Mouse (Mus musculus): ENCODE data around the gene Sephs1.

The Sephs1 gene

DNA sequence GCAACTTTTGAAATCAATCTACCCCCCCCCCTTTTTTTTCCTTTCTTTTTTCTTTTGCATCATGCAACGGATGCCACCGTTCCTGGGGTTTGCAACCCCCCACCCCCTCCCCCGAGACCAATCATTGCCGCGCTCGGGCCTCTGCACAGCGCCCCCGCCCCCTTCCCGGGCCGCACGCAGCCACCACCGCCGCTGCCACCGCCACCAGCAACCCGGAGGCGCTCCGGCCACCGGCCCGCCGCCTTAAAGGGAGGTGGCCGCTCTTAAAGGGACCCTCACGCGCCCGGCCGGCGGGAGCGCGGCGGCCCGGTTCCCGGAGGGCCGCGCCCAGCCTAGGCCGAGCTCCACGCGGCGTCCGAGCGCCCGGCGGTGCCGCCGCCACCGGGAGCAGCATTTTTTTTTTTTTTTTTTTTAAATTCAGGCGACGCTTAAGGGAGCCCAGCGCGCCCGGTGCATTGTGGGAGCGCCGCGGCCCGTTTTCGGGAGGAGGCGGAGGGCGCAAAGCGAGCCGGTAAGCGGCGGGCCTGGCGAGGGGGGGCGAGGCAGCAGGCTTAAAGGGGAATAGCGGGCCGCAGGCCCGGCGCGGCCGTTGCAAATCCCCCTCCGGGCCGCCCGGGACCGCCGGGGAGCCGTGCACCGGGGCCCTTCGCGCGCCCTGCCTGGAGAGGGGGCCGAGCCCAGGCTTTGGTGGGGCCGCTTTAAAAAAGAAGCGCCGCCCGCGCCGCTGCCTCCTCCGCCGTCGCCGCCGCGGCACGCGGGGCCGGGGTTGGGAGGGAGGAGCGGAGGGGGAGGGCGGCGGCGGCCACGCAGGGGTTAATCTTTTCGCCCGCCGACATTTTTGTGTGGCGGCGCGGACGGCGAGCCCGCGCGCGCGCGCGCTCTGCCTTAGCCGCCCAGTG, at the start of gene Sephs1:
Gene Sephs1, plus strand, starts transcription at position 215 of the 899 bp plus-strand sequence.
- DNase-seq (ENCODE audit: low read depth, low spot score) = peak; percentile 69

- DNase-seq (ENCODE audit: low read depth, low spot score) = no peak
These were observed 49.2 kb upstream of the Sephs1 start for GRCm38 (mm10) chr2:4832166-4832565.

DNA sequence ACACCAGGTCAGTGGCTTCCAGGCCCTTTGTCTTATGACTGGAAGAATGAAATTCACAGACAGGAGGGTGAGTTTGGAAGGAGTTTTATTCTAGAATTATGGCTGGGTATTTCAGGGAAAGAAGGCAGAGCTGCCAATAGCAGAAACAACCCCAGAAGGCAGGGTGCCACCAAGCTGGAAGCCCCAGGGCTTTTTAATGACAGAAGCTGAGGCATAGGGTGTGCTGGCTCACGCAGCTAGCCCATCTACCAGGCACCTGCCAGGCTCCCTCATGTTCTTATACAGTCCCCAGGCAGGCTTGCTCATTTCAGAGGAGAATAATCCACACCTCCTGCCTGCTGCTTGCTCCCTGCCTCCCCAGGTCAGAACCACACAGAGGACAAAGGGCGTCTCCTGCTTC, 31.9 kb upstream of the Sephs1 start:
- DNase-seq (ENCODE audit: low read depth, low spot score) = no peak

DNA sequence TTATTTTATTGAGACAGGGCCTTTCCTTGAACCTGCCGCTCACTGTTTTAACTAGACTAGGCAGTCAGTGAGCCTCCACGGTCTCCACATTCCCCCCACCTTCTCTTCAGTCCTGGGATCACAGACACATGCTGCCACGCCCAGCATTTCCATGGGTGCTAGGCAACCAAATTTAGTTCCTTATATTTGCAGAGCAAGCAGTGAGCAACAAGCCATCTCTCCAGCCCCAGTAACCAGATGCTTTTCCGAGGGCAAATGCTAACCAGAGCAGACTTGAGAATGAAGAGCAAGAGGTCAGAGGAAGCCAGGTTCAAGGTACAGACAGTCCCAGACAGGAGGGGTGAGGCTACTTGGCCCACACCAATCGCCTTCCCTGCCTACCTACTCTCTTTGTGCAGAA, 24.2 kb upstream of the Sephs1 start:
- no peak for DNase-seq (ENCODE audit: low read depth, low spot score)

DNA sequence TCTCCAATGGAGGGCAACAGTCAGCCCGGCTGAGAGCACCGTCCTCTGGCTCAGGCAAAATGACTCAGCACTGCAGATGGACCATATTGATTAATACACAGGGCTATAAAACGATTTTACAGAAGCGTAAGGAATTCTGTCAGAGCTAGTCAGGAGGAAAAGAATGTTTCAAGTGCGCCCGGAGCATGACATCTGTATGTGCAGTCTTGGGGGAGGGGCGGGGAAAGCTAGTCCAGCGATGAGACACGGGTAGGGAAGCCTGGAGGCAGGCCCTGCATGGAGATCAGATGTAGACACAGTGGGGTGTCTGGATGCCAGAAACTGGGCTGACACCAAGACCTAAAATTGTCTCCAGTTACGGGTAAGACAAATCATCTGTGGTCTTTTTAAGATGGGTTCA, 23.2 kb upstream of the Sephs1 start:
- no peak for DNase-seq (ENCODE audit: low read depth, low spot score)

DNA sequence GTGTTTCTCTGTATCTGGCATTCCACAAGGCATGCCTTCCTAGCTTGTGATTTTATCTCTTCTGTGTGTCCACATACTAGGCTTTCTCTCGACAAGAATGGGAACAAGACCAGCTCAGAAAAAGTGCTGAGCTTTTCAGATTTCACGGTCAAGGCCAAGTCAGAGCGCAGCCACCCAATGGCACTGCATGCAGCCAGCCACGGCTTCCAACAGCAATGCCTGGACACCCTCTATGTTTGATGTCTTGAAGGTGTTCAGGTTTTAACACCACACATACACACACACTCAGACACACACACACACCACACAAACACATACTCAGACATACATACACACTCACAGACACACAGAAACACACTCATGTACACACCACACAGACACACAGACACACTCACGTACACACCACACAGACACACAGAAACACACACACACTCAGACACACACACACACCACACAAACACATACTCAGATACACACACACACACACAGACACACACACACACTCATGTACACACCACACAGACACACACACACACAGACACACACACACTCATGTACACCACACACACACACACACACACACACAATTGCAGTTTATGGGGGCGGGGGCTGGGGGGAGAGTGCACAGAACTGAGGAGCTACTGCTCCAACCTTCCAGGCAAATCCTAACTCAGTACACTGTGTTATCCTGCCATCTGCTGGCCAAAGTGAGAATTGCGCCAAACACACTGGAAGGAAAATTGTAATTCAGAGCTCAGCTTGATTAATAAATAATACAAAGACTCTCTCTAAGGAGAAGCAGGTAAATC, 17.2 kb upstream of the Sephs1 start:
- DNase-seq (ENCODE audit: low read depth, low spot score) = peak; percentile 55

GRCm38 (mm10) chr2:4864817-4865296, 16.5 kb upstream of the Sephs1 start:
- no peak for DNase-seq (ENCODE audit: low read depth, low spot score)

DNA sequence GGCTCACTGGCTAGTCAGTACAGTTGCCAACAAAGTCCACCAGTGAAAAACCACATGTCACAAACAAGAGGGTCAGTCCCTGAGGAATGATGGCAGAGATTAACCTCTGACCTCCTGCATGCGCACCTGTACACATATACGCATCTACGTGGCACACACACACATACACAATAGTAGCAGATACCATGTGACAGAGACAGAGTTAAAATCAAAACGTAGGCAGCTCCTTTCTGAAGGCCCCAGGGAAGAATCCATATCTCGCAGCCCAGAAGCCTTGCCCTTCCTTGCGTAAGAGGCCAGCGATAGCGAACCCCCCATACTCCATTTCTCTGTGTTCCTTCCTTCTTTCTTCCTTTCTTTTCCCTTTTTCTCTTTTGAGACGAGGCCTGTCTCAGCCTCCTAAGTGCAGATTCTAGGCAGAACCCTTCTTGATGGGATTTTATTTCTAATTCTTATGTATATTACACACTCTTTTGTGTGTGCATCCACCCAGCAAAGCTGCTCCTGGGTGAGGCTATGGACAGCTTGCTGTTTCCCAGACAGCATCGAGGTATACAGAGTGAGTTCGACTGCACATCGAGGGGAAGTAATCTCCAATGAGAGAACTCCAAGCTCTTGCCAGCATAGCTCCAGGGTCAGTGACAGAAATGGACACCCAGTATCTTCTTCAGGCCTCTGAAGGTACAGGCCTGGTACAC, 13.2 kb upstream of the Sephs1 start:
- DNase-seq (ENCODE audit: low read depth, low spot score) = no peak

DNA sequence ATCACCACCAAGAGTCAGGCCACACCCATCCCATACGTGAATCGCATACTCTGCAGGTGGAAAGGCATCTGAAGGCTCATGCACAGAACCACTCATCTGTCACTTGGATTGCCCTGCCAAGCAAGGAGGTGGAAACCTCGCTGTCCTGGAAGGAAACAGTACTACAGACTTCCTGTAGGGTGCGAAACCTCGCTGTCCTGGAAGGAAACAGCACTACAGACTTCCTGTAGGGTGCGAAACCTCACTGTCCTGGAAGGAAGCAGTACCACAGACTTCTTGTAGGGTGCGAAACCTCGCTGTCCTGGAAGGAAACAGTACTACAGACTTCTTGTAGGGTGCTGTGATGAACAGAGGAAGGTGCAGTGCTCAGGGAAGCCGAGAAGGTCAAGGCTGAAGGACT, 8.6 kb upstream of the Sephs1 start:
- no peak for DNase-seq (ENCODE audit: low read depth, low spot score)

GRCm38 (mm10) chr2:4873331-4873730, 8.0 kb upstream of the Sephs1 start:
- DNase-seq (ENCODE audit: low read depth, low spot score) = no peak

DNA sequence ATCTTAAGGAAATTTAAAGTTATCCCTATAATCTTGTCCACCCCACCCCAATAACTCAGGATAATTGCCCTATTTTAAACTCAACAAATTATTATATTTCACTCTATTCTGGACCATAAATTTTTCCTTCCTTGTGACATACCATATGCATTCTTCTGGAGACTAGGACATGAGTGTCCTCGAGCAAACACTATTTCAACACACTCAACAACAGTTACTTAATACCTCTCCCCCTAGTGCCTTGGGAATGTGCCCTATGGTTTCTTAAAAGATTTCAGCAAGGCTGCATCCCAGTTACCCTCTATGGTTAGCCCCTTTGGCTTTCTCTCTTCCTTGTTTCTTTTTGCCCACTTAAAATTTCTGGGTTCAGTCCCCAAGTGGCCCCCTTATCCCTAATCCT, 6.3 kb upstream of the Sephs1 start:
- DNase-seq (ENCODE audit: low read depth, low spot score) = no peak

GRCm38 (mm10) chr2:4876131-4876530, 5.2 kb upstream of the Sephs1 start:
- DNase-seq (ENCODE audit: low read depth, low spot score) = no peak

DNA sequence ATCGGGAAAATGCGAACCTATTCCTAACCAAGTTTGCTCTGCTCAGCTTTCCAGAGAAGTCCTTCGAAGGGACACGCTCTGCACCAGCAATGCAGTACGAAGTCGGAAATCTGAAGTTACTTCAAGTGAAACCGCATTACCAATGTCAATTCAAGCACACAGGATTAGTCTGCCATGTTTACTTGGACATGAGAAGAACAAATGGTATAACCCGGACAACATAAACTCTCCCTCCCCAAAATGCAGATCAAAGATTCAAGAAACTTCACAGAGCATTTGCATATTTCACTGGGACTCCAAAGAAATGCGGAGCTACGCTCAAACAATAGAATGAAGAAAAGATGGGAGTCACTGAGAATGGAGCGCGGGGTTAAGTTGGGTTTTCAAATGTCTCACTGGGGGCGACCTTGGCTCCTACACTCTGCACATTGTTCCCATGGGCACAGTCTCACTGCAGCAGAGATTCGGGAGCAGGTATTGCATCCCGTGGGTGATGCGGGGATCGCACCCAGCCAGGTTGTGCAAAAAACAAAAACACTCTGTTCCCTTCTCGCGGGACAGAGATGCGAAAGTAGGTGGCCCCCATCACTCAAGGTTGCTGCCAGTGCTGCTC, 521 bp upstream of the Sephs1 start:
- peak; percentile 24 for DNase-seq (ENCODE audit: low read depth, low spot score)

DNA sequence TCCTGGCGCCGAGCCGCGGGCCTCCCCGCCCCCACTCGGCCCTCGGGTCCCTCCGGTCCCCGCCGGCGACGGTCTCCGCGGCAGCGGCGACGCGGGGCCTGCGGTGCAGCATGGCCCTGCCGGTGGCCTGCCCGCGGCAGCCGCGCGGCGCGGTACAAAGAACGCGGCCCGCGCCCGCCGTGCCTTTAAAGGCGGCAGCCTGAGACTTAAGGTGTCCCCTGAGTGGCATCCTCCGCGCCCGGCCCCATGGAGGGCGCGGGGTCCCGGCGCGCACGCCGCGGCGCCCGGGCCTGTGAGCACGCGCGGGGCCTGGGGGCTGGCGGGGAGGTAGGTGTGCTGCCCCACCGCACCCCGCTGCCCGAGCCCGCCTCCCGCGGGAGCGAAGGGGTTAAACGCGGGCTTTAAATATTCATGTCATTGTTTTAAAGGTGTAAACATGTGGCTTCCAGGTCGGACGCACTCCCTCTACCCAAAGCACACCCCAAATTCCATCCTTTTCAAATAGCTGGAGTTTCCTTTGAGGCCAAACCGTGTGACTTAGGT, 956 bp downstream of the Sephs1 start:
- peak; percentile 57 for DNase-seq (ENCODE audit: low read depth, low spot score)

DNA sequence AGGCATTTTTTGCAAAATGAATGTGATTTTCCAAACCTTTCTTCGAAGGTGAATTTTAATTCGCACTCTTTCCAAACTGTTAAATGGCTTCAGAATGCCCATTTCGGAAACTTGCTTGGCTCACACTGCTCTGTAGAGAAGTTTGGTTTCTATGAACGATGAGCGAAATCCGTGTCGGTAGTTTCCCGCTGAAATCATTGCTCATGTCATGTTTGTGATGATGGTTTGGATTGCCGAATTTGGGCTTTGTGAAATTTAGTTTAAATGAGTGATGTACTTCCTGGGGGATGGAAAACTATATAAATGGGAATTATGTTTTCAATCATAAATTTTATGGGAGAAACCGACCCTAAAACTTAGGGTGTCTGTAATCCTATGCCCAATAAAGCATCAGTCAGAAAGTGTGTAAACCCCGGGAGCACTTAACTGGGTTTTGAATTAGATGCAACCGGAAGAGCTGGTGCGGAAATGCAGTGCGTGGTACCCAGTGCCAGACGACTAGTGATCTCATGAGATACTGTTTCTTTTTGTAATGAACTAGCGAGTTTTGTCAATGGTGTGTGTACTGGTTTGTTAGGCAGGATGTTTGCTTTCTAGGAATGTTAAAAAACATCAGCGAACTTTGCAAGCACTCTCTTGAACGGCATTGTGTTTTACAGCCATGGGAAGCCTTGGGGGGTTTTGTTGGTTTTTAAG, 1.8 kb downstream of the Sephs1 start:
- DNase-seq (ENCODE audit: low read depth, low spot score) = no peak

DNA sequence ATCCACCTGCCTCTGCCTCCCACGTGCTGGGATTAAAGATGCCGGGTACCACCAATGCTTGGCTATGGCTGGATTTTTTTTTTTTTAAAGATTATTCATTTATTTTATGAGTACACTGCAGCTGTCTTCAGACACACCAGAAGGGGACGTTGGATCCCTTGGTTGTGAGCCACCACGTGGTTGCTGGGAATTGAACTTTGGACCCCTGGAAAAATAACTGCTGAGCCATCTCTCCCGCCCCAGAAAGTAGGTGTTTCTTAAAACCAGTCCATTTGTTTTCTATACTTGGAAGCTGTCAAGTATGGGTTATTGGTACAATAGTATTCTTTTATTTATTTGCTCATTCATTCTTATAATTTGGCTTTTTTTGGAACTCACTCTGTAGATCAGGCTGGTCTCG, 5.5 kb downstream of the Sephs1 start:
- no peak for DNase-seq (ENCODE audit: low read depth, low spot score)

- DNase-seq (ENCODE audit: low read depth, low spot score) = no peak
These were observed 14.2 kb downstream of the Sephs1 start for GRCm38 (mm10) chr2:4895598-4895997.

- DNase-seq (ENCODE audit: low read depth, low spot score) = no peak
These were observed 15.6 kb downstream of the Sephs1 start for GRCm38 (mm10) chr2:4896970-4897369.

GRCm38 (mm10) chr2:4900624-4901023, 19.3 kb downstream of the Sephs1 start:
- no peak for DNase-seq (ENCODE audit: low read depth, low spot score)

DNA sequence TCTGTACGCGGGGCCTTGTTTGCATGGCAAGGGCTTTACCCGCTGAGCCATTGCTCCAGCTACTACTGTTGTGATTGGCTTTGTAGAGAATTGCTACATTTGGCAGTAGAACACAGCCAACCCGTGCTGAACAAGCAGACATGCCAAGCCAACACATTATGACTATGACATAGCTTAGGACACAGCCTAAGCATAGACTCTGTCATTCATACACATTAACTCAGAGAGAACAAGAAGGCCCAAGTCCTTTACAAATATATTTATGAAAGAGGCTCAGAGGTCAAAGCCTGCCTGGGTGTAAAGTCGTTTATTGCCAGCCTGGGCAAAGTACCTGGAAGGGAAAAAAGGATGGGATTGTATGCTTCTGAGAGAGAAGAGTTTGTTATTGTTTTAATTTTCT, 21.0 kb downstream of the Sephs1 start:
- no peak for DNase-seq (ENCODE audit: low read depth, low spot score)

DNA sequence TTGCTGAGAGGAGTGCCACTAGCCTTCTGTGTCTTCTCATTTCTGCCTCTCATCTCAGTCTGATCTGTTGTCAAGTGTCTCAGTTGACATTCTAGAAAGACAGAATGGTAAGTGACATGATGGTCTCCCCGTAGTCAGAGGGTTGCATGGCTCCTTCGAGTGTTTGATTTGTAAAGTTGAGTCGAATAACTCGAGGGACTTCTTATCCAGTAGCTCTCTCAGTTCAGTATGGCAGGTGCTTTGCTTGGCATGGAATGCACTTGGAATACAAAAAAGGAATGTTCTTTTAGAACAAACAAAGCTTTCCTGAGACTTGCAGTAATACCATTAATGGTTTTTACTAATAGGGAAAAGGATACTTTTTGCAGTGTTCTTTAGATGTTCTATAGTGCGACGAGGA, 25.8 kb downstream of the Sephs1 start:
- no peak for DNase-seq (ENCODE audit: low read depth, low spot score)

All from embryo, embryonic 11.5 days (tissue).